Mouse (Mus musculus) C2C12 (cell line): ENCODE measurements around the gene Dram1. TPM values are rescaled to one million over a fixed set of nuclear protein-coding genes. Genes with fewer than 3 reads are reported as not detected.

Source experiments
- H3K27me3 ChIP-seq: one replicate; pipeline ENCODE4 v1.6.1; 2011; ENCODE audit not compliant: control insufficient read depth, insufficient read depth, insufficient read length
- H3K36me3 ChIP-seq: one replicate; pipeline ENCODE4 v1.6.1; 2011; ENCODE audit not compliant: control insufficient read depth, insufficient read depth
- H3K4me3 ChIP-seq: one replicate; pipeline ENCODE4 v1.5.1; 2011; ENCODE audit warnings: mild to moderate bottlenecking, control low read depth; ENCODE audit not compliant: poor library complexity, insufficient read depth, severe bottlenecking
- H3K79me2 ChIP-seq: one replicate; pipeline ENCODE4 v1.6.1; 2011; ENCODE audit not compliant: control insufficient read depth, insufficient read depth
- H3K79me3 ChIP-seq: one replicate; pipeline ENCODE4 v1.6.1; 2011; ENCODE audit warnings: low read depth, control low read depth
- H3ac ChIP-seq: one replicate; pipeline ENCODE3; 2011; ENCODE audit warnings: low read depth; ENCODE audit not compliant: control insufficient read depth, insufficient read length
- CEBPB ChIP-seq: IDR thresholded peaks from one replicate; pipeline ENCODE4 v1.6.1; 2011; ENCODE audit warnings: low read depth, mild to moderate bottlenecking, control low read depth, moderate library complexity
- CTCF ChIP-seq: IDR thresholded peaks from one replicate; pipeline ENCODE4 v1.5.1; 2011; ENCODE audit not compliant: control insufficient read depth, insufficient read depth, insufficient read length
- FOSL1 ChIP-seq: IDR thresholded peaks from one replicate; pipeline ENCODE4 v1.8.0; 2011; ENCODE audit warnings: mild to moderate bottlenecking, low read length; ENCODE audit not compliant: poor library complexity, insufficient read depth, severe bottlenecking
- MAX ChIP-seq: IDR thresholded peaks from one replicate; pipeline ENCODE4 v1.6.1; 2011; ENCODE audit warnings: mild to moderate bottlenecking, control low read depth
- MYOD1 ChIP-seq: IDR thresholded peaks from one replicate; pipeline ENCODE4 v1.6.1; 2011; ENCODE audit warnings: low read depth; ENCODE audit not compliant: control insufficient read depth, insufficient read length
- MYOG ChIP-seq: IDR thresholded peaks from one replicate; pipeline ENCODE4 v1.6.1; 2011; ENCODE audit not compliant: control insufficient read depth, insufficient read length; ENCODE audit errors: extremely low read depth
- USF1 ChIP-seq: IDR thresholded peaks from one replicate; pipeline ENCODE4 v1.6.1; 2011; ENCODE audit warnings: low read depth, mild to moderate bottlenecking, control low read depth, moderate library complexity
- polyA plus RNA-seq: library from polyadenylated mRNA; unstranded; fragments of >200 nt; fragmentation: generic; extraction: Trizol; gene quantifications from one replicate; pipeline ENCODE4 v1.2.1, GENCODE M21; 2012; ENCODE audit warnings: missing spikeins

Dram1 gene
- polyA plus RNA-seq, 1 experiment: 1.7 TPM

- Histone ChIP-seq H3K36me3 (no peaks in the 10 kb centered on the region), H3K4me3 (no peak overlapping the region), H3K79me3 (peaks cover 12% of the 10 kb centered on the region), H3ac (no peak overlapping the region), H3K79me2 (peaks cover 68% of the 10 kb centered on the region), H3K27me3 (no peaks in the 10 kb centered on the region)
- TF ChIP-seq MYOG (no peak), MAX (no peak), CEBPB (no peak)
These were observed 11.4 kb upstream of the Dram1 start for GRCm38 (mm10) chr10:88390096-88390790.

GRCm38 (mm10) chr10:88389576-88389975 is 10.7 kb upstream of the Dram1 start:
- no peak overlapping the region for H3ac ChIP-seq
- H3K79me2 ChIP-seq: peaks cover 66% of the 10 kb centered on the region
- peaks cover 15% of the 10 kb centered on the region for H3K79me3 ChIP-seq
- no peak for TF ChIP-seq MYOG
- TF ChIP-seq MAX: no peak
- no peak for TF ChIP-seq MYOD1
- no peak for TF ChIP-seq USF1
- no peak for TF ChIP-seq FOSL1
- TF ChIP-seq CEBPB: no peak
- no peak for TF ChIP-seq CTCF
- H3K4me3 ChIP-seq: no peak overlapping the region
- no peaks in the 10 kb centered on the region for H3K27me3 ChIP-seq
- no peaks in the 10 kb centered on the region for H3K36me3 ChIP-seq

- Histone ChIP-seq H3K4me3 (no peak overlapping the region), H3K36me3 (no peaks in the 10 kb centered on the region), H3K79me2 (peaks cover 78% of the 10 kb centered on the region), H3K27me3 (no peaks in the 10 kb centered on the region), H3ac (no peak overlapping the region), H3K79me3 (peaks cover 38% of the 10 kb centered on the region)
- TF ChIP-seq CTCF (no peak), MAX (no peak), MYOD1 (no peak), FOSL1 (no peak), MYOG (no peak), CEBPB (no peak), USF1 (no peak)
These were observed 7.4 kb upstream of the Dram1 start for GRCm38 (mm10) chr10:88386251-88386650.

GRCm38 (mm10) chr10:88385758-88386157 is 6.9 kb upstream of the Dram1 start:
- peak; percentile 65 for TF ChIP-seq CEBPB
- no peak for TF ChIP-seq MYOD1
- no peak for TF ChIP-seq USF1
- TF ChIP-seq MYOG: no peak
- TF ChIP-seq CTCF: no peak
- H3ac ChIP-seq: no peak overlapping the region
- no peaks in the 10 kb centered on the region for H3K27me3 ChIP-seq
- no peak overlapping the region for H3K4me3 ChIP-seq
- peaks cover 78% of the 10 kb centered on the region for H3K79me2 ChIP-seq
- H3K36me3 ChIP-seq: no peaks in the 10 kb centered on the region
- peaks cover 43% of the 10 kb centered on the region for H3K79me3 ChIP-seq

GRCm38 (mm10) chr10:88385290-88385689 is 6.4 kb upstream of the Dram1 start:
- H3K79me3 ChIP-seq: peaks cover 46% of the 10 kb centered on the region
- no peak overlapping the region for H3ac ChIP-seq
- H3K79me2 ChIP-seq: peaks cover 79% of the 10 kb centered on the region
- no peak overlapping the region for H3K4me3 ChIP-seq
- TF ChIP-seq CTCF (no peak), MYOG (no peak), MYOD1 (no peak), FOSL1 (no peak), USF1 (no peak), MAX (no peak), CEBPB (no peak)
- no peaks in the 10 kb centered on the region for H3K27me3 ChIP-seq
- no peaks in the 10 kb centered on the region for H3K36me3 ChIP-seq

- Histone ChIP-seq H3K79me2 (peaks cover 77% of the 10 kb centered on the region), H3K79me3 (peaks cover 41% of the 10 kb centered on the region), H3K36me3 (no peaks in the 10 kb centered on the region), H3K27me3 (no peaks in the 10 kb centered on the region), H3ac (no peak overlapping the region), H3K4me3 (no peak overlapping the region)
- no peak for TF ChIP-seq CTCF
- no peak for TF ChIP-seq USF1
- no peak for TF ChIP-seq CEBPB
- TF ChIP-seq MYOG: no peak
- TF ChIP-seq MYOD1: no peak
- TF ChIP-seq MAX: no peak
- no peak for TF ChIP-seq FOSL1
These were observed 5.2 kb upstream of the Dram1 start for GRCm38 (mm10) chr10:88384081-88384480.
